Mouse (Mus musculus) spleen, adult 2 months (tissue): ENCODE results near the gene Hrh2.

Source experiments
- CTCF ChIP-seq: fragments of 200-500 bp; IDR thresholded peaks from 2 replicates; pipeline ENCODE4 v1.5.1; 2011; ENCODE audit warnings: mild to moderate bottlenecking, inconsistent platforms; ENCODE audit not compliant: insufficient read depth, insufficient read length, insufficient replicate concordance; ENCODE audit errors: extremely low read depth
- POLR2A ChIP-seq: fragments of 200-500 bp; IDR thresholded peaks from 2 replicates; pipeline ENCODE4 v1.6.1; 2011; ENCODE audit warnings: low read depth, low read length, inconsistent platforms

DNA sequence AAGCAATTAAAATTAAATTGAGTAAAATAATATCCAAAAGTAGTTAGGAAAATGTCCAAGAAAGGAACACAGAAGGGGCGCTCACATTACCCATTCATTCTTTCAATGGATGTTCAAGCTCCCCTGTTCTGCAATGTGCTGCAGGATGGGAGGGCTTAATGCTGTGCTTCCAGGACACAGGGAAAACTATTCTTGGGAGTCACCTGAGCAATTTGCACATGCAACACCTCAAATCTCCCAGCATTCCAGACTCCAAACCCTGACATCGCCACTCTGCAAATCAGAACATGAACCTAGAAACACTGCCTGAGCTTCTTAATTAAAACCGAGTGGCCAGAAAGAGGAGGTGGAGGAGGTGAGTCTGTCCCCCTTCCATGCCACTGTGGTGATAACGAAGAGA, 10.0 kb upstream of the Hrh2 start:
- no peak for TF ChIP-seq CTCF
- no peak for TF ChIP-seq POLR2A
